Mouse (Mus musculus): ENCODE data around the gene Gpt2. TPM values are rescaled to one million over a fixed set of nuclear protein-coding genes. Genes with fewer than 3 reads are reported as not detected.

Gene Gpt2
- polyA plus RNA-seq, 1 experiment = 156 TPM

- no peak for TF ChIP-seq REST (IDR thresholded peaks at IDR 0.05; ENCODE audit: insufficient read depth, insufficient read length)
- TF ChIP-seq SRF (IDR thresholded peaks at IDR 0.05; ENCODE audit: control insufficient read depth, insufficient read length, low read depth) = no peak
- TF ChIP-seq POLR2AphosphoS2 (IDR thresholded peaks at IDR 0.05; ENCODE audit: insufficient read length, low read depth) = no peak
- no peak for TF ChIP-seq POLR2A (IDR thresholded peaks at IDR 0.05; ENCODE audit: insufficient read length, low read depth)
- TF ChIP-seq MYOG (IDR thresholded peaks at IDR 0.05; ENCODE audit: control insufficient read depth in 1 of 3, insufficient read depth in 1 of 3, insufficient read length in 2 of 3, low read depth in 2 of 3) = no peak
- no peak for TF ChIP-seq CEBPB (IDR thresholded peaks at IDR 0.05; ENCODE audit: insufficient read depth, poor library complexity, severe bottlenecking)
- no peak for TF ChIP-seq E2F4 (IDR thresholded peaks at IDR 0.05; ENCODE audit: insufficient read depth)
- TF ChIP-seq MYOD1 (IDR thresholded peaks at IDR 0.05; ENCODE audit: control insufficient read depth in 1 of 3, insufficient read length in 2 of 3, low read depth in 2 of 3) = no peak
- TF ChIP-seq USF1 (IDR thresholded peaks at IDR 0.05; ENCODE audit: low read depth) = no peak
- TF ChIP-seq TCF3 (IDR thresholded peaks at IDR 0.05; ENCODE audit: insufficient read length, low read depth) = no peak
- no peak for TF ChIP-seq TCF12 (IDR thresholded peaks at IDR 0.05; ENCODE audit: insufficient read depth, poor library complexity, severe bottlenecking)
- no peak for TF ChIP-seq MAX (IDR thresholded peaks at IDR 0.05; ENCODE audit: low read depth)
- Histone ChIP-seq H3K36me3 (ENCODE audit: control insufficient read depth, insufficient read depth) (no peaks in the 10 kb centered on the region), H3K4me2 (ENCODE audit: low read depth) (no peak overlapping the region), H3K4me3 (no peak overlapping the region), H3K79me2 (ENCODE audit: control insufficient read depth, insufficient read depth) (no peaks in the 10 kb centered on the region), H3K27me3 (ENCODE audit: control insufficient read depth, insufficient read depth, insufficient read length) (peaks cover 5% of the 10 kb centered on the region), H3ac (ENCODE audit: control insufficient read depth, insufficient read length) (no peak overlapping the region)
Measured at GRCm38 (mm10) chr8:85453256-85453655, 39.1 kb upstream of the Gpt2 start.

- H3K36me3 ChIP-seq (ENCODE audit: control insufficient read depth, insufficient read depth) = no peaks in the 10 kb centered on the region
- H3K4me3 ChIP-seq = no peak overlapping the region
- H3ac ChIP-seq (ENCODE audit: control insufficient read depth, insufficient read length) = no peak overlapping the region
- no peaks in the 10 kb centered on the region for H3K79me2 ChIP-seq (ENCODE audit: control insufficient read depth, insufficient read depth)
- no peak overlapping the region for H3K4me2 ChIP-seq (ENCODE audit: low read depth)
- H3K27me3 ChIP-seq (ENCODE audit: control insufficient read depth, insufficient read depth, insufficient read length) = peaks cover 5% of the 10 kb centered on the region
- no peak for TF ChIP-seq MYOG (IDR thresholded peaks at IDR 0.05; ENCODE audit: control insufficient read depth in 1 of 3, insufficient read depth in 1 of 3, insufficient read length in 2 of 3, low read depth in 2 of 3)
- TF ChIP-seq TCF3 (IDR thresholded peaks at IDR 0.05; ENCODE audit: insufficient read length, low read depth) = no peak
- no peak for TF ChIP-seq MYOD1 (IDR thresholded peaks at IDR 0.05; ENCODE audit: control insufficient read depth in 1 of 3, insufficient read length in 2 of 3, low read depth in 2 of 3)
- TF ChIP-seq CEBPB (IDR thresholded peaks at IDR 0.05; ENCODE audit: insufficient read depth, poor library complexity, severe bottlenecking) = no peak
Measured at GRCm38 (mm10) chr8:85454750-85455149, 37.6 kb upstream of the Gpt2 start.

- TF ChIP-seq E2F4 (IDR thresholded peaks at IDR 0.05; ENCODE audit: insufficient read depth) = no peak
- TF ChIP-seq MYOD1 (IDR thresholded peaks at IDR 0.05; ENCODE audit: control insufficient read depth in 1 of 3, insufficient read length in 2 of 3, low read depth in 2 of 3) = peak; percentile 66 to 85 (median 74)
- TF ChIP-seq TCF12 (IDR thresholded peaks at IDR 0.05; ENCODE audit: insufficient read depth, poor library complexity, severe bottlenecking) = no peak
- no peak for TF ChIP-seq CEBPB (IDR thresholded peaks at IDR 0.05; ENCODE audit: insufficient read depth, poor library complexity, severe bottlenecking)
- TF ChIP-seq POLR2AphosphoS2 (IDR thresholded peaks at IDR 0.05; ENCODE audit: insufficient read length, low read depth) = no peak
- TF ChIP-seq MYOG (IDR thresholded peaks at IDR 0.05; ENCODE audit: control insufficient read depth in 1 of 3, insufficient read depth in 1 of 3, insufficient read length in 2 of 3, low read depth in 2 of 3) = peak in 2 of 3 experiments; percentile 73 to 84
- TF ChIP-seq USF1 (IDR thresholded peaks at IDR 0.05; ENCODE audit: low read depth) = no peak
- TF ChIP-seq SRF (IDR thresholded peaks at IDR 0.05; ENCODE audit: control insufficient read depth, insufficient read length, low read depth) = no peak
- Histone ChIP-seq H3K79me2 (ENCODE audit: control insufficient read depth, insufficient read depth) (no peaks in the 10 kb centered on the region), H3K4me3 (no peak overlapping the region), H3K36me3 (ENCODE audit: control insufficient read depth, insufficient read depth) (no peaks in the 10 kb centered on the region), H3K4me2 (ENCODE audit: low read depth) (peak overlapping the region; percentile 26), H3K27me3 (ENCODE audit: control insufficient read depth, insufficient read depth, insufficient read length) (peaks cover 5% of the 10 kb centered on the region), H3ac (ENCODE audit: control insufficient read depth, insufficient read length) (no peak overlapping the region)
Measured at GRCm38 (mm10) chr8:85456536-85456935, 35.8 kb upstream of the Gpt2 start.

- Histone ChIP-seq H3ac (ENCODE audit: control insufficient read depth, insufficient read length) (no peak overlapping the region), H3K36me3 (ENCODE audit: control insufficient read depth, insufficient read depth) (no peaks in the 10 kb centered on the region), H3K27me3 (ENCODE audit: control insufficient read depth, insufficient read depth, insufficient read length) (peaks cover 4% of the 10 kb centered on the region), H3K4me2 (ENCODE audit: low read depth) (no peak overlapping the region), H3K79me2 (ENCODE audit: control insufficient read depth, insufficient read depth) (no peaks in the 10 kb centered on the region), H3K4me3 (no peak overlapping the region)
- TF ChIP-seq TCF12 (IDR thresholded peaks at IDR 0.05; ENCODE audit: insufficient read depth, poor library complexity, severe bottlenecking) (no peak), POLR2A (IDR thresholded peaks at IDR 0.05; ENCODE audit: insufficient read length, low read depth) (no peak), TCF3 (IDR thresholded peaks at IDR 0.05; ENCODE audit: insufficient read length, low read depth) (no peak), MYOD1 (IDR thresholded peaks at IDR 0.05; ENCODE audit: control insufficient read depth in 1 of 3, insufficient read length in 2 of 3, low read depth in 2 of 3) (no peak), SRF (IDR thresholded peaks at IDR 0.05; ENCODE audit: control insufficient read depth, insufficient read length, low read depth) (no peak), MAX (IDR thresholded peaks at IDR 0.05; ENCODE audit: low read depth) (no peak), POLR2AphosphoS2 (IDR thresholded peaks at IDR 0.05; ENCODE audit: insufficient read length, low read depth) (no peak), E2F4 (IDR thresholded peaks at IDR 0.05; ENCODE audit: insufficient read depth) (no peak), CEBPB (IDR thresholded peaks at IDR 0.05; ENCODE audit: insufficient read depth, poor library complexity, severe bottlenecking) (no peak), REST (IDR thresholded peaks at IDR 0.05; ENCODE audit: insufficient read depth, insufficient read length) (no peak), MYOG (IDR thresholded peaks at IDR 0.05; ENCODE audit: control insufficient read depth in 1 of 3, insufficient read depth in 1 of 3, insufficient read length in 2 of 3, low read depth in 2 of 3) (no peak), USF1 (IDR thresholded peaks at IDR 0.05; ENCODE audit: low read depth) (no peak)
Measured at GRCm38 (mm10) chr8:85459582-85459981, 32.8 kb upstream of the Gpt2 start.

GRCm38 (mm10) chr8:85460804-85461203, 31.6 kb upstream of the Gpt2 start:
- TF ChIP-seq POLR2A (IDR thresholded peaks at IDR 0.05; ENCODE audit: insufficient read length, low read depth) = no peak
- no peak for TF ChIP-seq USF1 (IDR thresholded peaks at IDR 0.05; ENCODE audit: low read depth)
- no peak for TF ChIP-seq TCF12 (IDR thresholded peaks at IDR 0.05; ENCODE audit: insufficient read depth, poor library complexity, severe bottlenecking)
- TF ChIP-seq TCF3 (IDR thresholded peaks at IDR 0.05; ENCODE audit: insufficient read length, low read depth) = no peak
- TF ChIP-seq MYOD1 (IDR thresholded peaks at IDR 0.05; ENCODE audit: control insufficient read depth in 1 of 3, insufficient read length in 2 of 3, low read depth in 2 of 3) = no peak
- TF ChIP-seq E2F4 (IDR thresholded peaks at IDR 0.05; ENCODE audit: insufficient read depth) = no peak
- no peak for TF ChIP-seq POLR2AphosphoS2 (IDR thresholded peaks at IDR 0.05; ENCODE audit: insufficient read length, low read depth)
- TF ChIP-seq REST (IDR thresholded peaks at IDR 0.05; ENCODE audit: insufficient read depth, insufficient read length) = no peak
- no peak for TF ChIP-seq MAX (IDR thresholded peaks at IDR 0.05; ENCODE audit: low read depth)
- no peak for TF ChIP-seq SRF (IDR thresholded peaks at IDR 0.05; ENCODE audit: control insufficient read depth, insufficient read length, low read depth)
- no peak for TF ChIP-seq MYOG (IDR thresholded peaks at IDR 0.05; ENCODE audit: control insufficient read depth in 1 of 3, insufficient read depth in 1 of 3, insufficient read length in 2 of 3, low read depth in 2 of 3)
- no peak for TF ChIP-seq CEBPB (IDR thresholded peaks at IDR 0.05; ENCODE audit: insufficient read depth, poor library complexity, severe bottlenecking)
- H3K36me3 ChIP-seq (ENCODE audit: control insufficient read depth, insufficient read depth) = no peaks in the 10 kb centered on the region
- H3K4me3 ChIP-seq = no peak overlapping the region
- no peak overlapping the region for H3K4me2 ChIP-seq (ENCODE audit: low read depth)
- H3ac ChIP-seq (ENCODE audit: control insufficient read depth, insufficient read length) = no peak overlapping the region
- no peaks in the 10 kb centered on the region for H3K79me2 ChIP-seq (ENCODE audit: control insufficient read depth, insufficient read depth)
- no peaks in the 10 kb centered on the region for H3K27me3 ChIP-seq (ENCODE audit: control insufficient read depth, insufficient read depth, insufficient read length)
